Mouse (Mus musculus) liver, embryonic 16.5 days (tissue): ENCODE results near the gene Hist1h2bk. TPM values are rescaled to one million over a fixed set of nuclear protein-coding genes. Genes with fewer than 3 reads are reported as not detected.
"Not testable (repeated sequence)": the region's sequence is repeated elsewhere in the genome, so short reads cannot be mapped to it uniquely, and the experiment has no call there.

Experiments
- ATAC-seq: fragments of 200-750 bp; cut with Nextera tagmentation; 2 replicates; pipeline ENCODE4 v1.8.0; 2017; ENCODE audit warnings: low read depth, mild to moderate bottlenecking, moderate number of reproducible peaks, moderate library complexity
- H3K27ac ChIP-seq: fragments of 300-500 bp; sonication (generic); 2 replicates; pipeline ENCODE4 v1.5.1; 2014; ENCODE audit warnings: mild to moderate bottlenecking, low read length
- H3K27me3 ChIP-seq: fragments of 300-500 bp; sonication (generic); 2 replicates; pipeline ENCODE4 v1.6.1; 2014; ENCODE audit warnings: low read depth, low read length, mixed read lengths; ENCODE audit not compliant: control insufficient read depth, insufficient read depth
- H3K36me3 ChIP-seq: fragments of 300-500 bp; sonication (generic); 2 replicates; pipeline ENCODE4 v1.6.1; 2014; ENCODE audit warnings: mild to moderate bottlenecking; ENCODE audit not compliant: control insufficient read depth, insufficient read depth
- H3K4me1 ChIP-seq: fragments of 300-500 bp; sonication (generic); 2 replicates; pipeline ENCODE4 v1.6.1; 2014; ENCODE audit warnings: low read depth, low read length, mixed read lengths; ENCODE audit not compliant: control insufficient read depth
- H3K4me2 ChIP-seq: fragments of 300-500 bp; sonication (generic); 2 replicates; pipeline ENCODE4 v1.6.1; 2014; ENCODE audit warnings: low read depth, low read length, mixed read lengths
- H3K4me3 ChIP-seq: fragments of 300-500 bp; sonication (generic); 2 replicates; pipeline ENCODE4 v1.5.1; 2014; ENCODE audit warnings: low read depth, mild to moderate bottlenecking, low read length
- H3K9ac ChIP-seq: fragments of 300-500 bp; sonication (generic); 2 replicates; pipeline ENCODE4 v1.6.1; 2014; ENCODE audit warnings: low read depth, low read length
- H3K9me3 ChIP-seq: fragments of 300-500 bp; sonication (generic); replicated peaks from 2 replicates; pipeline ENCODE4 v1.6.1; 2016; ENCODE audit warnings: low read length; ENCODE audit not compliant: control insufficient read depth
- WGBS: fragments of 180-500 bp; shearing (Covaris S2); extraction: QIAGEN DNeasy Blood & Tissue Kit; methylation state at CpG from one replicate; pipeline ENCODE4 v1.1.7; 2014; ENCODE audit not compliant: insufficient replicate concordance; 5-methylcytosine and 5-hydroxymethylcytosine counted together
- polyA plus RNA-seq: library from polyadenylated mRNA; unstranded; fragments of >200 nt; fragmentation: Nextera tagmentation; extraction: Ambion mirVana; gene quantifications from 2 replicates; pipeline ENCODE4 v1.2.1, GENCODE M21; 2015

The Hist1h2bk gene
- 2.9 and 4.7 TPM in 2 replicates for polyA plus RNA-seq

DNA sequence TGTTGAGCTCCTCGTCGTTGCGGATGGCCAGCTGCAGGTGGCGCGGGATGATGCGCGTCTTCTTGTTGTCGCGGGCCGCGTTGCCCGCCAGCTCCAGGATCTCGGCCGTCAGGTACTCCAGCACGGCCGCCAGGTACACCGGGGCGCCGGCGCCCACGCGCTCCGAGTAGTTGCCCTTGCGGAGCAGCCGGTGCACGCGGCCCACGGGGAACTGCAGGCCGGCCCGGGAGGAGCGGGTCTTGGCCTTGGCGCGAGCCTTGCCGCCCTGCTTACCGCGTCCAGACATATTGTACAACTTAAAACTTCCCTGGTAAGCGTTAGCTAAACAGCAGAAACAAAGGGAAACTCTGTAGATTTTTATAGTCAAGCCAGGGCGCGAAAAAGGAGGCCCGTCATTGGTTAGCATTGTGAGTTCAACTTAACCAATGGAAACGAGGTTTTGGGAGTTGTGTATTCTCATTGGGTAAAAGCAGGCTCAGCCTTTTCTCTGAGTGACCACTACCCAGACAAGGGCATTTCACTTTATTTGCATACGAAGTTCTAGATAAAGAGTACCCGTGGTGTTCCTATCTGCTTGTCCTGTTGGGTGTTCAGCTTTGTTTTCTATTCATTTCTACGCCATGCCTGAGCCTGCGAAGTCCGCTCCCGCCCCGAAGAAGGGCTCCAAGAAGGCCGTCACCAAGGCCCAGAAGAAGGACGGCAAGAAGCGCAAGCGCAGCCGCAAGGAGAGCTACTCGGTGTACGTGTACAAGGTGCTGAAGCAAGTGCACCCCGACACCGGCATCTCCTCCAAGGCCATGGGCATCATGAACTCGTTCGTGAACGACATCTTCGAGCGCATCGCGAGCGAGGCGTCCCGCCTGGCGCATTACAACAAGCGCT is at the start of gene Hist1h2bk, which contains the start of gene Hist1h2ah:
TSS of gene Hist1h2bk (plus strand) at position 604 of the 882 bp plus-strand sequence.
TSS of gene Hist1h2ah (minus strand) at position 302 of the 882 bp plus-strand sequence.
- under 1% methylated on average over 24 of the region's 69 CpGs for WGBS
- H3K9me3 ChIP-seq, H3K36me3 ChIP-seq, H3K27me3 ChIP-seq: not testable (repeated sequence)
- Histone ChIP-seq H3K9ac (peak within 1 kb of the TSS; percentile 84), H3K27ac (peak within 1 kb of the TSS; percentile 99), H3K4me3 (peak within 1 kb of the TSS; percentile 71), H3K4me2 (peak within 1 kb of the TSS; percentile 80), H3K4me1 (peaks cover 37% of the 10 kb centered on the region)
- peak; percentile 91 for ATAC-seq

GRCm38 (mm10) chr13:21992550-21992949 is 43.1 kb upstream of the Hist1h2bk start:
- H3K9me3 ChIP-seq: no peaks in the 10 kb centered on the region
- H3K4me3 ChIP-seq: no peak overlapping the region
- H3K36me3 ChIP-seq: no peaks in the 10 kb centered on the region
- no peak overlapping the region for H3K27ac ChIP-seq
- peaks cover 37% of the 10 kb centered on the region for H3K27me3 ChIP-seq
- no peak overlapping the region for H3K9ac ChIP-seq
- no peak overlapping the region for H3K4me2 ChIP-seq
- H3K4me1 ChIP-seq: peaks cover 5% of the 10 kb centered on the region
- ATAC-seq: no peak
- 67% methylated on average over 5 of the region's 5 CpGs for WGBS

- Histone ChIP-seq H3K27me3 (peaks cover 53% of the 10 kb centered on the region), H3K4me3 (0 out of 2 replicates have a peak overlapping the region, but pooled peaks have one; percentile 14)
- WGBS: under 1% methylated on average over 22 of the region's 22 CpGs
These were observed 41.5 kb upstream of the Hist1h2bk start for GRCm38 (mm10) chr13:21993957-21994738.

GRCm38 (mm10) chr13:21994896-21995295 is 40.8 kb upstream of the Hist1h2bk start:
- H3K4me3 ChIP-seq: peak overlapping the region; percentile 47
- no peaks in the 10 kb centered on the region for H3K9me3 ChIP-seq
- H3K36me3 ChIP-seq: no peaks in the 10 kb centered on the region
- 3% methylated on average over 8 of the region's 8 CpGs for WGBS
- ATAC-seq: no peak
- H3K27me3 ChIP-seq: peaks cover 59% of the 10 kb centered on the region
- peak overlapping the region; percentile 67 for H3K4me2 ChIP-seq
- peaks cover 5% of the 10 kb centered on the region for H3K4me1 ChIP-seq
- H3K9ac ChIP-seq: 0 out of 2 replicates have a peak overlapping the region, but pooled peaks have one; percentile 3
- H3K27ac ChIP-seq: no peak overlapping the region

More at GRCm38 (mm10) chr13:21993957-21994738, 41.5 kb upstream of the Hist1h2bk start:
- no peaks in the 10 kb centered on the region for H3K36me3 ChIP-seq
- peak; percentile 70 for ATAC-seq
- peaks cover 5% of the 10 kb centered on the region for H3K4me1 ChIP-seq
- H3K9me3 ChIP-seq: no peaks in the 10 kb centered on the region
- no peak overlapping the region for H3K9ac ChIP-seq
- peak overlapping the region; percentile 45 for H3K4me2 ChIP-seq
- no peak overlapping the region for H3K27ac ChIP-seq

DNA sequence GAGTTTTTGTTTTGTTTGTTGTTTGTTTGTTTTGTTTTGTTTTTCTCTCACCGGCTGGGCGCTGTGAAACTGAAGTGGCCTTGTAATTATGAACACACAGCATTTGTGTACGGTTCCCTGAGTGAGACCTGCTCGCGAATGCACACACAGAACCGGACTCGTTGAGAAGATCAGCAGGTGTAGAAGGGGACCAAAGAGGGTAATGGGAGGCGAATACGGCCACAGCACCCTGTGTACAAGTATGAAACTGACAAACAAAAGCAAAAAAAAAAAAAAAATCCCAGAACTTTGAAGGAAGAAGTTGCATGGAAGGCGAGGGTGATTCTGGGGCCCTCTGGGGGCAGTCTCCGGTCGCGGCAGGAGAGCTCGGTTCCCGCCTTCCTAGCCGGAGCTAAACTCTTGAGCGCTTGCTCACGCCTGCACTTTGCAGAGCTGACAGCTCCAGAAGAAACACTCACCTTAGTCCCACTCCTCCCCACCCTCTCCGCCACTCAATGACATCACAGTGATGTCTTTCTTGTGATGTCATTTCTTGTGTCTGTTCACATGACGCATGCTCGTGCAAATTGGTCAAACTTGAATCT is 40.2 kb upstream of the Hist1h2bk start:
- ATAC-seq: no peak
- peaks cover 5% of the 10 kb centered on the region for H3K4me1 ChIP-seq
- peak overlapping the region; percentile 47 for H3K4me3 ChIP-seq
- H3K4me2 ChIP-seq: peak overlapping the region; percentile 67
- H3K9me3 ChIP-seq: no peaks in the 10 kb centered on the region
- no peaks in the 10 kb centered on the region for H3K36me3 ChIP-seq
- no peak overlapping the region for H3K27ac ChIP-seq
- H3K27me3 ChIP-seq: peaks cover 62% of the 10 kb centered on the region
- 0 out of 2 replicates have a peak overlapping the region, but pooled peaks have one; percentile 3 for H3K9ac ChIP-seq
- under 1% methylated on average over 21 of the region's 21 CpGs for WGBS

DNA sequence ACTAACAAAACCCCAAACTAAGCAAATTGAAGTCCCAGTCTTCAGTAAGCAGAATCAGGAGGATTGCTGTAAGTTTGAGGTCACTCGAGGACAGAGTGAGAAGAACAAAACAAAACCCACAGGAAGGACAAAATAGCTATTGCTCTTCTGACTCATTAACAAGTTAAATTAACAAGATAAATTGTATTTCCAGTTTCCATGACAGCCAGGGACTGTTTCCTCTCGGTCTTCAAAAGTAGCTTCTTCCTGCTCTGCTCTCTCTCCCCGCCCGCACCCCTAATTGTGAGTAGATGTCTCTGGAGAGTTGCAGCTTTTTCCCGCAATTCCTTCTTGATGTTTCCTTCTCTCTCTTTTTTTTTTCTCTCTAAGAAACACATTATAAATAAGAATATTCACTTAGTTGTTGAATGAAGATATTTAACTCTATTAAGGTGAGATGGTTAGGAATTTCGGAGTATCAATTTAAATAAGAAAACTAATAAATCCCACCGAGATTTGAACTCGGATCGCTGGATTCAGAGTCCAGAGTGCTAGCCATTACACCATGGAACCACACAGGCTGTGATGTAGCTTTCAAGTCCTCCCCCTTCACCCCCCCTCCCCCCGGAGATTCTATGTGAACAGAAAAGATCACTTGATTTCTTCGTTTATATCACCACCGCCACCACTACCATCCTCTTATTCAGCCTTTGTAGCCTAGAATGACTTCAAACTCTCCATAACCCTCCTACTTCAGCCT is 39.4 kb upstream of the Hist1h2bk start:
- H3K9me3 ChIP-seq: no peaks in the 10 kb centered on the region
- H3K4me1 ChIP-seq: peaks cover 5% of the 10 kb centered on the region
- no peaks in the 10 kb centered on the region for H3K36me3 ChIP-seq
- H3K4me2 ChIP-seq: peak overlapping the region; percentile 67
- H3K27me3 ChIP-seq: peaks cover 65% of the 10 kb centered on the region
- H3K4me3 ChIP-seq: peak overlapping the region; percentile 47
- no peak for ATAC-seq
- WGBS: 3% methylated on average over 12 of the region's 12 CpGs
- no peak overlapping the region for H3K9ac ChIP-seq
- no peak overlapping the region for H3K27ac ChIP-seq

GRCm38 (mm10) chr13:21996840-21997185 is 38.9 kb upstream of the Hist1h2bk start:
- Histone ChIP-seq H3K4me2 (peak overlapping the region; percentile 67), H3K9ac (no peak overlapping the region), H3K36me3 (no peaks in the 10 kb centered on the region), H3K27me3 (peaks cover 65% of the 10 kb centered on the region), H3K9me3 (no peaks in the 10 kb centered on the region), H3K4me1 (peaks cover 5% of the 10 kb centered on the region), H3K27ac (no peak overlapping the region), H3K4me3 (peak overlapping the region; percentile 47)
- under 1% methylated on average over 13 of the region's 13 CpGs for WGBS
- no peak for ATAC-seq

DNA sequence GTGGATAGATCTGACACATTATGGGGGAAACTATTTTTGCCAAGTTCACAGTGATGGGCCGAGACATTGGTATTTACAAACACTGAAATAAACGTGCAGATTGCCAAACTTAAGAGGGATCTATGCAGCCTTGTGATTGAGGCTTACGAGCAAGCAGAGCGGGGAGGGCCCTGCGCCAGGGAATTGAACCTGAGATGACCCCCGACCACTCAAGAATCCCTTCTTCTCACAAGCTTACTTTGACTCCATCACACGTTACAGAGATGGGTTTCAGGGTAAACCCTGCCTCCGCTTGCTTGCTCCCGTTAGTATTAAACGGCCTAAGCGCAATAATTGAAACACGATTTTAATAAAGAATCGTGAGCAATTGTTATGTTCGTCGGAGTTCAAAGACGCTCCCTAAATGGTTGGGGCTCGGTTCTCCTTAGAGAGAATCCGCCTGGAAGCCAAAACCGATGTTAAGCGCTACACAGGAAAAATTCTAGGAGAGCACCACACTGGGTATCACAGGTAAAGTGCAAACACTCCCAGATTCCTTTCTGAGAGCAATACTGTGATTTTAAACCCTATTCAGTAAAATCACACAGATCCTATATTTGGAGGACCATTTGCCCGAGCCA is 38.4 kb upstream of the Hist1h2bk start:
- Histone ChIP-seq H3K9ac (no peak overlapping the region), H3K9me3 (no peaks in the 10 kb centered on the region), H3K4me3 (peak overlapping the region; percentile 47), H3K27me3 (peaks cover 65% of the 10 kb centered on the region), H3K4me1 (peaks cover 5% of the 10 kb centered on the region), H3K27ac (no peak overlapping the region), H3K36me3 (no peaks in the 10 kb centered on the region), H3K4me2 (peak overlapping the region; percentile 67)
- ATAC-seq: no peak
- WGBS: 3% methylated on average over 21 of the region's 21 CpGs
